8 mouse cellular contexts compared by ENCODE assay signal in genomic region chr12:116772081-116772566, GRCm38 (mm10).
DNase-seq lines count a peak whose midpoint lies in the region; ATAC-seq lines count a peak whose summit lies in the region.

No protein-coding gene starts in this region.

- H3K9me3 ChIP-seq in forebrain, embryonic 14.5 days (replicated peaks; ENCODE audit: control insufficient read depth, low read length) = no peaks in the 10 kb centered on the region
- H3K9me3 ChIP-seq in liver, embryonic 16.5 days (replicated peaks; ENCODE audit: control insufficient read depth, low read length) = no peaks in the 10 kb centered on the region

- WGBS in forebrain, embryonic 14.5 days = 27% methylated on average over 7 of the region's 7 CpGs
- 40% methylated on average over 7 of the region's 7 CpGs for WGBS in liver, embryonic 16.5 days (ENCODE audit: insufficient replicate concordance)

- H3K4me1 ChIP-seq in forebrain, embryonic 14.5 days (ENCODE audit: control insufficient read depth, insufficient read depth, low read length) = peaks cover 11% of the 10 kb centered on the region
- H3K4me1 ChIP-seq in liver, embryonic 16.5 days (ENCODE audit: control insufficient read depth, low read depth, low read length) = no peaks in the 10 kb centered on the region; the same call in 1 of the 2 replicates

- H3K9ac ChIP-seq in forebrain, embryonic 14.5 days (ENCODE audit: low read length) = no peak overlapping the region
- no peak overlapping the region for H3K9ac ChIP-seq in liver, embryonic 16.5 days (ENCODE audit: low read depth, low read length)

- no peaks in the 10 kb centered on the region for H3K36me3 ChIP-seq in forebrain, embryonic 14.5 days (ENCODE audit: control insufficient read depth, insufficient read depth, low read length)
- H3K36me3 ChIP-seq in liver, embryonic 16.5 days (ENCODE audit: control insufficient read depth, insufficient read depth) = no peaks in the 10 kb centered on the region

- H3K27me3 ChIP-seq in forebrain, embryonic 14.5 days (replicated peaks; ENCODE audit: control insufficient read depth, insufficient read depth, low read length) = no peaks in the 10 kb centered on the region
- H3K27me3 ChIP-seq in liver, embryonic 16.5 days (ENCODE audit: control insufficient read depth, insufficient read depth, low read depth, low read length) = no peaks in the 10 kb centered on the region

- peak; percentile 70 for ATAC-seq in forebrain, embryonic 14.5 days
- peak; percentile 90 for ATAC-seq in liver, embryonic 16.5 days (ENCODE audit: low read depth)
- ATAC-seq in megakaryocyte progenitor cell, adult 5-6 weeks (replicated peaks; ENCODE audit: poor library complexity) = no peak

- no peak overlapping the region for H3K4me3 ChIP-seq in forebrain, embryonic 14.5 days (ENCODE audit: low read depth, low read length)
- no peak overlapping the region for H3K4me3 ChIP-seq in liver, embryonic 16.5 days (ENCODE audit: low read depth, low read length)

- DNase-seq in cerebellum, postnatal 25 days = peak; percentile 23 to 39
- no peak for DNase-seq in cerebellum, adult 18-20 months
- DNase-seq in CD4-positive helper T cell, adult 2 months (ENCODE audit: low read depth, low spot score) = peak; percentile 6
- DNase-seq in forebrain, embryonic 14.5 days (ENCODE audit: low spot score) = peak; percentile 57
- no peak for DNase-seq in urinary bladder, postnatal 10 days (ENCODE audit: low spot score)
- DNase-seq in thymus, postnatal 14 days = no peak

- H3K4me2 ChIP-seq in forebrain, embryonic 14.5 days (ENCODE audit: low read length) = no peak overlapping the region
- H3K4me2 ChIP-seq in liver, embryonic 16.5 days (ENCODE audit: low read depth, low read length) = no peak overlapping the region

- H3K27ac ChIP-seq in forebrain, embryonic 14.5 days (ENCODE audit: low read depth, low read length) = no peak overlapping the region
- no peak overlapping the region for H3K27ac ChIP-seq in liver, embryonic 16.5 days (ENCODE audit: low read length)

Comparison
In these comparisons a context has a peak if more than half of its experiments do, and no peak if none do; other contexts are left out.
1. DNase-seq: peak in cerebellum, postnatal 25 days (2 of 2), CD4-positive helper T cell, adult 2 months (single experiment) and forebrain, embryonic 14.5 days (single experiment); none in cerebellum, adult 18-20 months (0 of 2), urinary bladder, postnatal 10 days (single experiment) and thymus, postnatal 14 days (single experiment).